Mouse (Mus musculus) right cerebral cortex, postnatal 14 days (tissue): ENCODE measurements around the gene Apbb2.

ENCODE experiments used
- DNase-seq: peaks from one replicate; pipeline ENCODE4 v3.0.0; 2022

The Apbb2 gene

GRCm38 (mm10) chr5:66618597-66618996 is at the start of gene Apbb2:
Gene Apbb2 (minus strand): TSS chr5:66618784.
- peak; percentile 93 for DNase-seq

DNA sequence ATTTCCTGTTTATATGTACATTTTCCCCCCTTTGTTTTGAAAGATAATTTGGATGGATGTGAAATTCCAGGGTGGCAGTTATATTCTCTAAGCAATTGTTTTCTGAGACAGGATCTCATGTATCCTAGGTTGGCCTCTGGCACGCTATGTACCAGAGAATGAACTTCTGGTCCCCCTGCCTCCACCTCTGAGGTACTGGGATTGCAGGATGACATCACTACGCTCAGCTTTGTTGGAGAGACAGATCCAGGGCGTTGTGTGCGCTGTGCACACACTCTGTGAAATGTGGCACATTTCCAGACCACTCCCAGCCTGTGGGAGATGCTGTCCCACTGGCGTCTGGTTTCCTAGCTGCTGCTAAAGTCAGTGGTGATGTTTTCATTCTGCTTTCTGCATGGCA is 35.6 kb upstream of the Apbb2 start:
- no peak for DNase-seq

DNA sequence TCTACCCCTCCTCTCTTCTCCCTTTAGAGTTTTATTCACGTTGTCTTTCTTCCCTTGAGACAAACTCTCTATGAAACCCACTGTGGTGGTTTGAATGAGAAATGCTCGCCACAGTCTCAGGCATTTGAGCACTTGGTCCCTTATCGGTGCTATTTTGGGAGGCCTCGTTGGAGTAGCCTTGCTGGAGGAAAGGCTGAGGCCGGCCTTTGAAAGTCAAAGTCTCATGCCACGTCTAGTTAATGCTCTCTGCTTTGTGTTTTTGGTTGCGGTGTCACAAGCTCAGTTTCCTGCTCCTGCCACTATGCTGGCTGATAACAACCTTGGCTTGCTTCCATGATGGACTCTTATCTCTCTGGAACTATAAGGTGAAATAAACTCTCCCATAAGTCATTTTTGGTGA is 28.9 kb upstream of the Apbb2 start:
- DNase-seq: no peak

- no peak for DNase-seq
Observed at GRCm38 (mm10) chr5:66643260-66643659, 24.7 kb upstream of the Apbb2 start.

DNA sequence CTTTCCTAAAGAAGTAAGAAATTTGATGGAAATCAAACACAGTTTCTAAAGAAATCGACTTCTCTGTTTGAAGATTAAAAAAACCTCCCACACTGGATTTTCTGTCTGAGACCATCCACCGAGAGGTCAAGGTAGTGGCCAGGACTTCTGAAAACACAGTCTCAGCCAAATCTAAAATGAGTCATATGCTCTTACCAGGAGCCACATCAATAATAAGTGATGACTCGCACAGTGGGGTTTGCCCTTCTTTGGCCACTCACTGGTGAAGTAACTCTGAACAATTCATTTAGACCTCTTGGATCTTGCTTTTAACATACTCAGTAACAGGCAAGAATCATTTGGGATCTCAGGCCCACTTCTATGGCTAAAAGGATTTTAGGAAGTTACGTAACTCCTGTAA is 23.6 kb upstream of the Apbb2 start:
- no peak for DNase-seq

DNA sequence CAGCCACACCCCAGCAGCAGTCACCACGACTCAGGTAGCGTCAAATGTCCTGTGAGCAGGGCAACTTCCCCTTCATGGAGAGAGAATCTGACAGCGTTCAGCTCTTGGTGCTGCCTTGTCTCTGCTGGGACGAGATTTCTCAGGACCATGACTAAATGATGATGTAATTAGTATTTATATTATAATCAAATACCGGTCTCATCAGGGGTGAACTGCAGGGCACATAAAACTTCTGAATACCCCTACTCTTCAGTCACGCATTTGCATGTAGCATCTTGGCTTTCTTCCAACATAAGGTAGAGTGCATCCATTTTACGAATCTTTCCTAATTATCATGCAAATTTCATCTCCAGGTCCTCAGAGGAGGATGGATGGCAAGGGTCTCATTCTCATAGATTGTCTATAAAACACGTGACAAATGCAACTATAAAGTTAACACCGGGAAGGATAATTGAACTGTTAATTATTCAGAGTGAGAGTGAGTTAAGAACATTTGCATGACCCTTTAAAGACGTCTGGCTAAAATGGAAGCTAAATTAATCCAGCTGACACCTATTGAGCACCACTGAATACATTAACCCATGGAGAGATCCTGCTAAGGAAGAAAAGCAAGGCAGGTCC is 17.0 kb upstream of the Apbb2 start:
- DNase-seq: no peak

GRCm38 (mm10) chr5:66627805-66628204 is 9.2 kb upstream of the Apbb2 start:
- DNase-seq: no peak

DNA sequence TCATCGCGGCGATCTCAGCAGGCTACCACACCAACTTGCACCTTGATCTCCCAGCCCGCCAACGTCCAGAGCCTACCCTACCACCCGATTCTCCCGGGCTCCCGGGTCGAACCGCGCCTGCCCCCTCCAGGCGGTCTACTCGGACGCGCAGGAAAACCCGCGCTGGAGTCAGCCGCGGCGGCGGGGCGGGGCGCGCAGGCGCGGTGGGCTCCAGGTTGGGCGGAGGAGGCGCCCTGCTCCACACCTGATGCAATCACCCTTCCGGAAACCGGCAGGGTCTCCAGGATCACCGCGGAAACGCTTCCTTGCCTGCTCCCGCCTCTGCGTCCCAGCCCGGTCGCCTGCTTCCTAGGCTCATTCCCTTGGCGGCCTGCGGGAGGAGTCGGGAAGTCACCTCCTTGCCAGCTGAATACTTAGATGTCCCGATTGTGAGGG is 1.6 kb upstream of the Apbb2 start:
- peak; percentile 83 for DNase-seq

GRCm38 (mm10) chr5:66619675-66620074 is 1.1 kb upstream of the Apbb2 start:
- DNase-seq: no peak

GRCm38 (mm10) chr5:66619195-66619594 is 611 bp upstream of the Apbb2 start:
- DNase-seq: no peak

- no peak for DNase-seq
Observed at GRCm38 (mm10) chr5:66617921-66618460, 593 bp downstream of the Apbb2 start.

GRCm38 (mm10) chr5:66614940-66615339 is 3.6 kb downstream of the Apbb2 start:
- no peak for DNase-seq

DNA sequence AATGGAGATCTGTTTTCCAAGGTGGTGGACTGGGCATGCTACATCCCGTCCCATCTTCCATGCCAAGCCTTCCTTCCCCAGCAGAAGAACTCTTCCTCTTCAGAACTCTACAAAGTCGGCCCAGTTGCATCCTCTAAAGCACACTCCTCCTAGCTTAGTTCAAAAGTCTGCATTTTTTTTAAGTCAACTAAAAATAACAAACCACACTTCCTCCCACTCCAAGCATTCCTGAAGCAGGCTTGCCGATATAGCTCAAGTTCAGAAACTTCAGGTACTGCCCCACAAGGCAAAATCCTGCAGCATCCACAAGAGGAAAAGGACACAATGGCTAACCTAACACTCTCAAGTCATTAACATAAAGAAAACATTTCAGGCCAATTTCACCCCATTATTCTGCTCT is 4.9 kb downstream of the Apbb2 start:
- no peak for DNase-seq

- DNase-seq: no peak
Observed at GRCm38 (mm10) chr5:66612964-66613363, 5.6 kb downstream of the Apbb2 start.

- DNase-seq: no peak
Observed at GRCm38 (mm10) chr5:66611851-66612250, 6.7 kb downstream of the Apbb2 start.

DNA sequence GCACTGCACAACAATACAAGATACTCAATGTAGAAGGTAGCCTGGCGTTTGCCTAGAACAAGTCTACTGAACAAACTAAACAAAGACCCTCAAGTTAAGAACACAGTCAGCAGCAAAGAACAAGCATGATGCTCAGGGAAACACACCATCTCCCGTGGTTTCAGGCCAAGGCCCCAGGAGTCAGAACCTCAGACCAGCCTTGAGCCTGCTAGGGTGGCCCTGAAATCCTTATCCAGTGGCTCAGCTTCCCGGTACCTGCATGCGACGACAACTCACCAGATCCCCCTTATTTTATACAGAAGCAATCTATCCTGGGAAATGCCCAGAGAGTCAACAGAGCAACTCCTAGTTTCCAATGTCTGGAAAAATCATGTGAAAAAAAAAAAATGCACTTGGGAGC is 7.2 kb downstream of the Apbb2 start:
- DNase-seq: no peak

- DNase-seq: no peak
Observed at GRCm38 (mm10) chr5:66610270-66610669, 8.3 kb downstream of the Apbb2 start.

GRCm38 (mm10) chr5:66609306-66609705 is 9.3 kb downstream of the Apbb2 start:
- no peak for DNase-seq

GRCm38 (mm10) chr5:66607801-66608200 is 10.8 kb downstream of the Apbb2 start:
- no peak for DNase-seq

DNA sequence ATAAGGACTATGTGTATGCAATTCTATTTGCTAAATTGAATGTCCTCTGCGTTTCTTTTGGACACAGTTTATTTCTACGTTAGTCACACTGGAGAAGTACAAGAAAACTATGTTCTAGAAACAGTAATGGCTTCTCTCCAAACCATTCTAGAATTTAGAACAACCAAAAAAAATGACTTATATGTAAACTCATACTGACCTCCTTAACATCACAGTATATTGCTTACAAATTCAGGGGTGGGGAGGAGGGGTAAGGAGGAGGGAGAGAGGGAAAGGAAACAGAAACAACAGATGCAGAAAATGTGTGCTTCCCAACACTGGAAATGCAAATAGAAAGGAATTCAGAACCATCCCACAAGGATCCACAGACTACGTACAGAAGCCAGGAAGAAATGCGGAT is 11.4 kb downstream of the Apbb2 start:
- DNase-seq: no peak

- DNase-seq: no peak
Observed at GRCm38 (mm10) chr5:66605636-66606035, 12.9 kb downstream of the Apbb2 start.

DNA sequence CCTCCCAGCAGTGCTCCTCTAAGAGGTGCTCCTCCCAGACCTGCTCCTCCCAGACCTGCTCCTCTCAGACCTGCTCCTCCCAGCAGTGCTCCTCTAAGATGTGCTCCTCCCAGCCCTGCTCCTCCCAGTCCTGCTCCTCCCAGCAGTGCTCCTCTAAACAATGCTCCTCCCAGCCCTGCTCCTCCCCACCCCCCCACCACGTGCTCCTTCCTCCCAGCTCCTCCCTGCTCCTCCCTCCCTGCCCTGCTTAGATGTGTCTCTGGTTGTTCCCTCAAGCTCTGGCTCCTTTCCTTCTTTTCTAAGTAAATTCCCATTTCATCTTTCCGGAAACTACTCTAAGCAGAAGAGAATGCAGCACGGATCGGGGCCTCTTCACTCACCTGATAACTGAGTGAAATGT is 14.2 kb downstream of the Apbb2 start:
- no peak for DNase-seq

GRCm38 (mm10) chr5:66603746-66604145 is 14.8 kb downstream of the Apbb2 start:
- DNase-seq: no peak

DNA sequence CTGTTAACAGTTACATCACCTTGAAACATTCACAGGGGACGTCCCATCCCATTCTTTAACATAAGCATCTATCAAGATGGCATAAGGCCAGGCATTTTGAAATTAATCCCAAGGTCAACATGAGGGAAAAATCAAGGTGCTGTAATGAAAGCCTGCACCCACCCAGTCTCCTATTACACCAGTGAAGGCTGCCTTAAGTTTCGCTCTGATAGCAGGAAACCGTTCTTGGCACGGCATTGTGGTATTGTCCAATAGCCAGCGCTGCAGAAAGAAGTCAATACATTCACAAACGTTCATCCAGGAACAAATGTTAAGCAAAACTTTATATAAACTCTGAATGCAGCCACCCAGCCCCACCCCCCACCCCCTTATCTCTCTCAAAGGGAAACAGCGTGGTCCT is 15.4 kb downstream of the Apbb2 start:
- DNase-seq: no peak

DNA sequence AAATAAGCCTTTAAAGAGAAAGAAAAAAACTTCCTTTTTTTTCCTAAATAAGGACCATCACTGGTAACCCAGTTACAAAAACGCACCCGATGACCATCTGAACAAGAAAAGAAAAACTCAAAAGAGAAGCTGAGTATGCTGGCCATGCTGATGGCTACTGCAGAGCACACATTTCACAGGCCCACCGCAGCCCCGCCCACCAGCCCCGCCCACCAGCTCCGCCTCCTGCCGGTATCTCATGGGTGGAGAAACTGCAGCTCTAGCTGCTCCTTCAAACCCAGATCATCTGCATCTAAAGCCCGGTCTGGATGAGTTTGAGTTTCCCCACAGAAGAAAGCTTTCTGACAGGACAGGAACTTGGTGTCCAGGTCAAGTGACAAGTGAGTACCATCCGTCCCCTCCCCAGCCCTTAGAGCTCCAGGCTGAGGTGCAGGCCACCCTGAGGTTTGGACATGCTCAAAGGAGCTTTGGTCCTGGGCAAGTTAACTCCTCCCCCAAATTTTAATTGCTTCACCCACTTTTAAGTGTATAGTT is 16.2 kb downstream of the Apbb2 start:
- DNase-seq: no peak
